Mouse (Mus musculus) hindbrain, postnatal 0 days (tissue): Measurements from ENCODE around the gene Tmem115. TPM values are rescaled to one million over a fixed set of nuclear protein-coding genes. Genes with fewer than 3 reads are reported as not detected.
A peak's percentile ranks its signal among the peaks of the same experiment; 100 is the strongest.

Source experiments
- ATAC-seq: fragments of 200-750 bp; cut with Nextera tagmentation; 2 replicates; pipeline ENCODE4 v1.8.0; 2017; ENCODE audit warnings: mild to moderate bottlenecking, moderate TSS enrichment, moderate library complexity
- DNase-seq: peaks from one replicate; pipeline ENCODE4 v3.0.0-alpha.2; 2015; ENCODE audit warnings: low spot score
- H3K27ac ChIP-seq: fragments of 300-500 bp; sonication (generic); 2 replicates; pipeline ENCODE4 v1.5.1; 2014; ENCODE audit warnings: mild to moderate bottlenecking
- H3K27me3 ChIP-seq: fragments of 300-500 bp; sonication (generic); 2 replicates; pipeline ENCODE4 v1.6.1; 2014; ENCODE audit warnings: low read length, mixed read lengths; ENCODE audit not compliant: insufficient read depth
- H3K36me3 ChIP-seq: fragments of 300-500 bp; sonication (generic); 2 replicates; pipeline ENCODE4 v1.6.1; 2014; ENCODE audit warnings: low read length, mixed read lengths; ENCODE audit not compliant: insufficient read depth
- H3K4me1 ChIP-seq: fragments of 300-500 bp; sonication (generic); 2 replicates; pipeline ENCODE4 v1.6.1; 2014; ENCODE audit warnings: antibody characterized with exemption, low read length, mixed read lengths; ENCODE audit not compliant: insufficient read depth
- H3K4me2 ChIP-seq: fragments of 300-500 bp; sonication (generic); 2 replicates; pipeline ENCODE4 v1.6.1; 2014; ENCODE audit warnings: low read depth, mild to moderate bottlenecking, low read length, moderate library complexity, mixed read lengths
- H3K4me3 ChIP-seq: fragments of 300-500 bp; sonication (generic); 2 replicates; pipeline ENCODE4 v1.5.1; 2014; ENCODE audit warnings: low read length
- H3K9ac ChIP-seq: fragments of 300-500 bp; sonication (generic); replicated peaks from 2 replicates; pipeline ENCODE4 v1.6.1; 2014; ENCODE audit warnings: mild to moderate bottlenecking, low read length, moderate library complexity, mixed read lengths
- H3K9me3 ChIP-seq: fragments of 300-500 bp; sonication (generic); 2 replicates; pipeline ENCODE4 v1.6.1; 2016; ENCODE audit warnings: low read length, mixed read lengths
- CTCF ChIP-seq: IDR thresholded peaks from 2 replicates; pipeline ENCODE4 v1.5.1; 2016; ENCODE audit warnings: antibody characterized with exemption, control low read depth, low read depth
- WGBS: fragments of 180-500 bp; shearing (Covaris S2); extraction: QIAGEN DNeasy Blood & Tissue Kit; methylation state at CpG from one replicate; pipeline ENCODE4 v1.1.7; 2014; 5-methylcytosine and 5-hydroxymethylcytosine counted together
- polyA plus RNA-seq: library from polyadenylated mRNA; unstranded; fragments of >200 nt; fragmentation: Nextera tagmentation; extraction: Ambion mirVana; gene quantifications from 2 replicates; pipeline ENCODE4 v1.2.1, GENCODE M21; 2015
- total RNA-seq: library from RNA; depleted of rRNA; stranded (reverse); fragments of >200 nt; gene quantifications from 2 replicates; pipeline ENCODE4 v1.2.3, GENCODE M21; 2014; rRNA removed

Tmem115 gene
- total RNA-seq (72.6 and 78.4 TPM in 2 replicates), polyA plus RNA-seq (51.6 and 52.3 TPM in 2 replicates)

- Histone ChIP-seq H3K4me2 (peak within 1 kb of the TSS; percentile 98), H3K36me3 (peaks cover 13% of the 10 kb centered on the region; the same call in 1 of the 2 replicates), H3K27me3 (no peaks in the 10 kb centered on the region), H3K9ac (peak within 1 kb of the TSS; percentile 86), H3K4me3 (peak within 1 kb of the TSS; percentile 90), H3K27ac (peak within 1 kb of the TSS; percentile 90), H3K9me3 (no peaks in the 10 kb centered on the region), H3K4me1 (peaks cover 26% of the 10 kb centered on the region)
- TF ChIP-seq CTCF = no peak
- DNase-seq (peak; percentile 99), ATAC-seq (peak; percentile 99)
- WGBS = under 1% methylated on average over 46 of the region's 48 CpGs
These were observed at the start of gene Tmem115 for GRCm38 (mm10) chr9:107533791-107534407. Tmem115 (plus strand) TSS chr9:107533945.

- Histone ChIP-seq H3K27me3 (no peaks in the 10 kb centered on the region), H3K36me3 (no peaks in the 10 kb centered on the region), H3K27ac (peak overlapping the region; percentile 54), H3K4me2 (no peak overlapping the region), H3K4me1 (peaks cover 24% of the 10 kb centered on the region), H3K4me3 (no peak overlapping the region), H3K9me3 (no peaks in the 10 kb centered on the region), H3K9ac (no peak overlapping the region)
- peak; percentile 89 for DNase-seq
- WGBS = 18% methylated on average over 17 of the region's 17 CpGs
- ATAC-seq = peak; percentile 86
- no peak for TF ChIP-seq CTCF
These were observed 49.4 kb upstream of the Tmem115 start for GRCm38 (mm10) chr9:107484302-107484701.

- Histone ChIP-seq H3K9me3 (no peaks in the 10 kb centered on the region), H3K4me2 (no peak overlapping the region), H3K4me3 (no peak overlapping the region), H3K4me1 (peaks cover 23% of the 10 kb centered on the region), H3K27ac (peak overlapping the region; percentile 54), H3K27me3 (no peaks in the 10 kb centered on the region), H3K9ac (no peak overlapping the region), H3K36me3 (no peaks in the 10 kb centered on the region)
- WGBS = 53% methylated on average over 6 of the region's 6 CpGs
- TF ChIP-seq CTCF = no peak
- no peak for DNase-seq
- no peak for ATAC-seq
These were observed 49.0 kb upstream of the Tmem115 start for GRCm38 (mm10) chr9:107484766-107485165.

GRCm38 (mm10) chr9:107486086-107486485, 47.7 kb upstream of the Tmem115 start:
- Histone ChIP-seq H3K9ac (no peak overlapping the region), H3K36me3 (no peaks in the 10 kb centered on the region), H3K4me1 (peaks cover 18% of the 10 kb centered on the region), H3K4me3 (no peak overlapping the region), H3K4me2 (no peak overlapping the region), H3K27ac (no peak overlapping the region), H3K27me3 (no peaks in the 10 kb centered on the region), H3K9me3 (no peaks in the 10 kb centered on the region)
- ATAC-seq (no peak), DNase-seq (no peak)
- no peak for TF ChIP-seq CTCF
- 25% methylated on average over 10 of the region's 10 CpGs for WGBS

GRCm38 (mm10) chr9:107486507-107487225, 47.1 kb upstream of the Tmem115 start:
- H3K27me3 ChIP-seq = no peaks in the 10 kb centered on the region
- TF ChIP-seq CTCF = no peak
- no peak for ATAC-seq
- H3K9me3 ChIP-seq = no peaks in the 10 kb centered on the region
- H3K4me1 ChIP-seq = peaks cover 12% of the 10 kb centered on the region
- no peak overlapping the region for H3K27ac ChIP-seq
- H3K4me2 ChIP-seq = no peak overlapping the region
- H3K4me3 ChIP-seq = no peak overlapping the region
- no peaks in the 10 kb centered on the region for H3K36me3 ChIP-seq
- no peak overlapping the region for H3K9ac ChIP-seq
- 71% methylated on average over 6 of the region's 6 CpGs for WGBS
- no peak for DNase-seq

- no peak overlapping the region for H3K4me2 ChIP-seq
- ATAC-seq (no peak), DNase-seq (no peak)
- H3K4me1 ChIP-seq = no peaks in the 10 kb centered on the region
- TF ChIP-seq CTCF = no peak
- no peaks in the 10 kb centered on the region for H3K27me3 ChIP-seq
- no peak overlapping the region for H3K9ac ChIP-seq
- no peaks in the 10 kb centered on the region for H3K9me3 ChIP-seq
- H3K4me3 ChIP-seq = no peak overlapping the region
- no peak overlapping the region for H3K27ac ChIP-seq
- H3K36me3 ChIP-seq = no peaks in the 10 kb centered on the region
- 47% methylated on average over 8 of the region's 8 CpGs for WGBS
These were observed 43.6 kb upstream of the Tmem115 start for GRCm38 (mm10) chr9:107490146-107490545.

GRCm38 (mm10) chr9:107490625-107491024, 43.1 kb upstream of the Tmem115 start:
- no peaks in the 10 kb centered on the region for H3K4me1 ChIP-seq
- H3K9ac ChIP-seq = no peak overlapping the region
- H3K4me3 ChIP-seq = no peak overlapping the region

More at GRCm38 (mm10) chr9:107490625-107491024, 43.1 kb upstream of the Tmem115 start:
- no peak overlapping the region for H3K27ac ChIP-seq
- no peaks in the 10 kb centered on the region for H3K9me3 ChIP-seq
- DNase-seq (no peak), ATAC-seq (no peak)
- no peak overlapping the region for H3K4me2 ChIP-seq
- H3K27me3 ChIP-seq = no peaks in the 10 kb centered on the region
- no peak for TF ChIP-seq CTCF
- 78% methylated on average over 6 of the region's 6 CpGs for WGBS
- no peaks in the 10 kb centered on the region for H3K36me3 ChIP-seq
